Mouse (Mus musculus) layer of hippocampus, adult 9-10 months (tissue): ENCODE measurements around the gene Snrpc.

Source experiments
- DNase-seq: peaks from one replicate; pipeline ENCODE4 v3.0.0; 2022; ENCODE audit warnings: low spot score

Snrpc gene

DNA sequence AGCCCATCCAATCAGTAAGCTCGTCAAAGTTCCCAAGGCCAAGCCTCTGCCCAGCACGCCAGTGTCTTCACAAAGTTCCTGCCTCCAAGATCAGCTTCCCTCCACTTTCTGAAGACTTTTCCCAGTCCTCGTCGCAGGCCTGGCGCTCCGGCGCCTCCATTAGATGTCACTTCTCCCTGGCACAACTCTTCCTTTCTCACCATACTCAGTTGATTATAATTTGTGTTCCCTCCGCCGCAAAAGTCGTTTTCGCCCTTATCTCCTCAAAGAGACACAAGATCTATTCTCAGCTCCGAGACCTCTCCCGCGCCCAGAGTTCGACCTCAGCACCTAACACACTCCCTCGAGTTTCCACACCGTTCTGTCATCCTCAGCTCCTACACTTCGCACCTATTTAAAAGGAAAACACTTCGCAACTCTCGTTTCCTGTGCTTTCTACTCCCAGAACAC lies 18.4 kb upstream of the Snrpc start:
- no peak for DNase-seq

DNA sequence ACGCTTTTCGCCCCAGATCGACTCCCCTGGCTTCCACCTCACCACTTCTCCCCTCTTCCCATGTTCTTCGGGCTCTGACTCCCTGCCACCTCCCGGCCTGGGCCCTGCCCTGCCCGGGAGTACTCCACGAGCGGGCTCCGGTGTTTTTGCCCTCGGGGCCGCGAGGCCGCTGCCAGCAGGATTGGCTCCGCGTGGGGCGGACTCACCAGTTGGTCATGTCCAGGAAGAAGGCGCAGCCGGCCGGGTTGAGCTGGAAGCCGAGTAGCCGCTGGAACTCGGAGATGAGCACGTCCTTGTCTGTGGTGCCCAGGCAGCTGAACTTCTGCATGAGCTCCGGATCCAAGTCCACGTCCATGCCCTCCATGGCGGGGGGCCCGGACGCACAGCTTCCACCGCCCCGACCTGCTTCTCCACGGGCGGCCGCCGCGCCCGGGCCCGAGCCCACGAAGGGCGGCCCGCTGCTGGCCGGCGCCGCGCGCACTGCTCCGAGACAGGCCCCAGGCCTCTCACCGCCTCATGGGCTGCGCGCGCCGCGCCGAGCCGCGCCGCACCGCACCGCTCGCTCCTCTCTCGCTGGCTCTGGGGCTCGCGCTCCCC lies 17.9 kb upstream of the Snrpc start:
- DNase-seq = peak; percentile 21

DNA sequence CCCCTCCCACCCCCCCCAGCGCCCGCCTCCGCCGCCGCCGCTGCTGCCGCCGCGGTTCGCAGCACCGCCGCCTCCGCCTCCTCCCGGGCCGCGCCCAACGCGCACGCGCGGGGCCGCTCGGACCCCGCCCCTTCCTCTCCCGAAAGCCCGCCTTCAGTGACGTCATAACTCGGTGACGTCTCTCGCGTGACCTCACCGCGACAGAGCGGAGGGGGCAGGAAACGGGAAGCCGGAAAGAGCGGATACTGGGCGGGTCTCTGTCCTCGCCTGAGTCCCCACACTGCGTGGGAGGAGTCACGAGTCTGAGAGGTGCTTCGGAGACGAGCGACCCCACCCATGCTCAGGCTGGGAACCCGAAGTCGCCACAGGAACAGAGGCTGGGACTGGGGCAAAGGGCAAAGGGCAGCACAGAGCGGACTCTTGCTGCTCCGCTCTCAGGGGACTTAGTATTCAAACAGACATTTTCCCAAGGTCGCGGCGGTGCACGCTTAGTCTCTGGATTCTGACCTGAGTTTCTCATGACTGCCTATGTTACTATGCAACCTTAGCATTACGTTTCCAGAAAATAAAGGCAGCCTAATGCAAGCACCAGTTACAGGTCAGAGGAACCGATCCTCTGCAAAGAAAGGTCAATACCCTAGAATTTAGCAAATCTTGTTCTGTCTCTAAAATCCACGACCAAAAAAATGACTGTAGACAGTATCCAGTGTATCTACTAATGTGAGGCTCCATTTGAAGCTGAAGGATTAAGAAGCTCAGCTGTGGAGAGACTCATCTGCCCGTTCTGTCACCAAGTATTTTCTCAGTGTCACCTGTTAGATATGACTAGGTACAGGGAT lies 17.2 kb upstream of the Snrpc start, which contains the start of gene D17Wsu92e:
TSS of gene D17Wsu92e (minus strand) at position 81 of the 839 bp plus-strand sequence.
- DNase-seq = peak; percentile 94

DNA sequence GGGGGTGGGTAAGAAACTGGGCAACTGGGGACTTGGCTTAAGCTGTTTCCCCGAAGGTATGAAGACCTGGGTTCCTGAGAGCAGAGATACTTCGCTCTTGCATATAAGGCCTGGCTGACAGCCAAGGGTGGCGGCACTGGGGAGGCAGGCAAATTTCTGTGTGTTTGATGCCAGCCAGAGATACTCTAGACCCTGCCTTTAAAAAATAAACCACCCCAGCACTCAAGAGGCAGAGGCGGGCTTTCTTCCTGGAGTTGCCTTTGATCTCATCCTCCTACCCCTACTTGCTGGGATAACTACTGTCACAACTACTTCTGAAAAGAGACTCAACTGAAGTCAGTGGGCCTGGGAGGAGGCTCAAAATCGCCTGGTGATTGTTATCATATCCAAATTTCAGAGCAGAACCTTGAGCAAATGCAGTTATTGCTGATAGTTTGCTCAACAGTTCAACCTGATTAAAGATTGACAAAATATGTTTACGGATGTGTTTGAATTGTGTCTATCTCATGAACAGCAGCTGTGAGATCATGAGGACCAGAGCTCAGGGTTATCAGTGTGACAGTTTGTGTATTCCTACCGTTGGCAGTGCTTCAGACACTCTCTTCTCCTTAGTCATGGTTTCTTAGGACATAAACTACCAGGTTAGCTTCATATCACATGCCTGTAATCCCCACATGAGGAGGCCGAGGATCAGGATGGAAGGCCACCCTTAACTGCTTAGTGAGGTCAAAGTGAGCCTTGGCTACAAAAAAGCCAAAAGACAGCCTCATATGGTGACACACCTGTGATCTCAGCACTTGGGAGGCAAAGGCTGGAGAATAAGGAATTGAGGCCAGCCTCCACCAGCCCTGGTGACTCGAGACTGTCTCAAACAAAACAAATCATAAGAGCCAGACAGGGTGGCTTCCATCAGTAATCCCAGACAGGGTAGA lies 16.3 kb upstream of the Snrpc start:
- DNase-seq = no peak

DNA sequence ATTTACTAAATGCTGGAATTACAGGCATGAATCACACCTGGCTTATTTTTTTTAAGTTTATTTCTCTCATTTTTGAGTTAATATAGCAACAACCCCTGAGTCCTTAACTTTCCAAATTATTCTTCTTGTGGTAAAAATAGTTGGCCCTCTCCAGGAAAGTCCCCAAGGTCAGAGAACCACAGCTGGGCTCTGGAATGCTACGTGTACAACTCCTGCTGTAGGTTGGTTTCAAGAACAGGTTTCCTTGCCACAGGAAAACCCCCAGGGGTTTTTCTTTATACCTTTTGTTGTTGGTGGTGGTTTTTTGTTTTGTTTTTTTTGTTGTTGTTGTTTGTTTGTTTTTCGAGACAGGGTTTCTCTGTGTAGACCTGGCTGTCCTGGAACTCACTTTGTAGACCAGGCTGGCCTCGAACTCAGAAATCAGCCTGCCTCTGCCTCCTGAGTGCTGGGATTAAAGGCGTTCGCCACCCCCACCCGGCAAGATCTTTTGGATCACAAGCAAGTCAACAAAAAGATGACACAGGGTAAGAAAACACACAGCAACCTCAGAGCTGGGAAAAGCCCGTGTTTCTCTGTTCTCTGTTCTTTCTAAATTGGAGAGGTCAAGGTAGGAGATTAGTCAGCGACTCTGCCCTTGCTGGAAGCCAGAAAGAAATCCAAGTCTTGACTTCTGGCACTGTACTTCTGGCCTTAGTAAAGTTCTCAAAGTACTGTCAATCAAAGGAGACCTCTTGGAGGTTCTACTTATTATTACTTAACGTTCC lies 14.6 kb upstream of the Snrpc start:
- no peak for DNase-seq

DNA sequence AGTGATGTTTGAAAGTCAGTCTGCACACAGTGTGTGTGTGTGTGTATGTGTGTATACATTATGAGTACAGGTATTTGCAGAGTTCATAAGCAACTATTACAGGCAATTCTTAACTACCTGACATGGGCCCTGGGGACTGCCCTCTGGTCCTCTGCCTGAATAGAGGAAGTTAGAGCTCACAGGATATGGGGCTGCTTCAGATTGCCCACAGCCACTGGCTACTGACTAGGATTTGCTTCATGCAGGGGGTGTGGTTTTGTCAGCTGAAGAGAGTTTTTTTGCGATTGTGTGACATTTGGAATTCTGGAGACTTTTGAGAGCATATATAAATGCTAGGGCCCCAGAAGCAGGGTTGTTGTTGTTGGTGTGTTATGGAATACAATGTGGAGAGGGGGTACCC lies 13.0 kb upstream of the Snrpc start:
- DNase-seq = no peak

DNA sequence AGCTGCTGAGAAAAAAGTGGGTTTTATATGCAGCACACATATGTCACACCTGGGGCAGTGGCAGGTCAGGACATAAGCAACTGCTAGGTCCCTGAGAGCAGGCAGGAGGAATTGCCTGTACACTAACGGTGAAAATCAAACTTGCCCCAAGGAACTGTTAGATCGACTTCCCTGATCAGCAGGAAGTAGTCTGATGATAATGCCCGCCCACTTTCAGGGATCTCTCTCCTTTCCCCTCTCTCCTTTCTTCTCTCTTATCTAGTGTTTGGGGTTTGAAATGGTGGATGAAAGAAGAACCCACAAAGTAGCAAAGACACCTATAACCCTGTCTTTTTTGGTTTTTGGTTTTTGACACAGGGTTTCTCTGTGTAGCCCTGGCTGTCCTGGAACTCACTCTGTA lies 12.4 kb upstream of the Snrpc start:
- DNase-seq = no peak

DNA sequence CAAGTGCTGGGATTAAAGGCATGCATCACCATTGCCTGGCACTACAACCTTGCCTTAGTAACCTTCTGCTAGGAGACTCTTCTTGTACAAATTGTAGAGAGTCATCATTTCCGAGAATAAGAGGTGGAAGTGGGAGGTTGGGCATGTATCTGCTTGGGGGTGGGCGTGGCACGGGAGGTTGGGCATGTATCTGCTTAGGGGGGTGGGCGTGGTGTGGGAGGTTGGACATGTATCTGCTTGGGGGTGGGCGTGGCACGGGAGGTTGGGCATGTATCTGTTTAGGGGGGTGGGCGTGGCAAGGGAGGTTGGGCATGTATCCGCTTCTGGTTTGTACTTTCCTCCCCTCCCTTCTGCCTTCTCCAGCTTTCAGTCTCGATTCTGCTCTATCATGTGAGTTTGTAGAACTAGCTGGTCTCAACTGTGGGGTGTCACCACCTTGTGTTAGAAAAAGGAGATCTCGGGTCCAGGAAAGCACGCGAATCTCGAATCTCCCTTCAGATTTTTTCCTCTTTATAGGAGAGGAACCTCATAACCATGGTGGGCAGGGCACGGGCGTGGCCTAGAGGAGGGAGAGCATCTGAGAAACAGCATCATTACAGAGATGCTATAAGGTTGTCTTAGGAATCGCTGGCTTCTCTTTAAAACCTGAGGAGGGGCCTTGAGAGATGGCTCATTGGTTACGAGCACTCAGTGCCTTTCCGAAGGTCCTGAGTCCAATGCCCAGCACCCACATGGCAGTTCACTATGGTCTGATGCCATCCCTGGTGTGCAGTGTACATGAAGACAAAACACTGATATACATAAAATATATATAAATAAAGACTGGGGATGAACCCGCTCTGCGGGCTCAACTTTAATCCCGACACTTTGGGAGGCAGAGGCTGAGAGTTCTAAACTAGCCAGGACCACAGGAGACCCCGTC lies 11.7 kb upstream of the Snrpc start:
- peak; percentile 32 for DNase-seq

DNA sequence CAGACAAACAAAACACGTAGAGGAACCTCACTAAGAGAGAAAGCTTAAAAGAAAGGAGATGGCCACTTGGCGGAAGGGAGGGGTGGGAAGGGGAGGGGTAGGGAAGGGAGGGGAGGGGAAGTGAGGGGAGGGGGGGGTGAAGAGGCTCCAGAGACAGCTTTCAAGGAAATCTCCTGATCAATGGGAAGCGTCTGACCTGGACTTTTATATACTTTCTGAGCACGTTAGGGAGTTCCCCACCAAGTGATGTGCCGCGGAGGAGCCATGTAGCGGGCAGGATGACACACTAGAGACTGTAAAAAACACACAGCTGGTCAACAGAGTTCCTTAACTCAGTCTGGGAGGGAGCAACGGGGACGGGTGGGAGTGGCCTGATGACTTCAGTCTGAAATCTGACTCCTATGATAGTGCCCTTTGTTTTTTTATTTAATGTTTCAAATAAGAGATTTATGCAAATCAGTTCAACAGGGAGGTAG lies 11.0 kb upstream of the Snrpc start:
- no peak for DNase-seq

DNA sequence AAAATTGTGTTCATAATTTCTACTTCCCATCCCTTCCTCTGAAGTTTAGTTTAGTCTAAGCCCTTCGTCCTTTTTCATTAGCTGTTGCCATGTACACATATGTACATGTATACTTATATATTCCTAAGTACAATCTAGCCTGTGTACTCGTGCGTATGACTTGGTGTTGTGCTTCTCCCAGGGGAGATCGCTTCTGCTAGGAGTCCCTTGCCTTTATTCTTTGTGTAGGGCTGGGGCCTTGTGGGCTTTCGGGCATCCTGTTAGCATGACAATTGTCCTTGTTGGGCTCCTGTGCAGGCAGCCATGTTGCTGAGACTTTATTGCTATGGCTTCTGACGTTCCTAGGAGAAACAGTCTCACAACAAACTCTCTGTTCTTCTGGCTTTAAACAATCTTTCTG lies 10.4 kb upstream of the Snrpc start:
- no peak for DNase-seq

DNA sequence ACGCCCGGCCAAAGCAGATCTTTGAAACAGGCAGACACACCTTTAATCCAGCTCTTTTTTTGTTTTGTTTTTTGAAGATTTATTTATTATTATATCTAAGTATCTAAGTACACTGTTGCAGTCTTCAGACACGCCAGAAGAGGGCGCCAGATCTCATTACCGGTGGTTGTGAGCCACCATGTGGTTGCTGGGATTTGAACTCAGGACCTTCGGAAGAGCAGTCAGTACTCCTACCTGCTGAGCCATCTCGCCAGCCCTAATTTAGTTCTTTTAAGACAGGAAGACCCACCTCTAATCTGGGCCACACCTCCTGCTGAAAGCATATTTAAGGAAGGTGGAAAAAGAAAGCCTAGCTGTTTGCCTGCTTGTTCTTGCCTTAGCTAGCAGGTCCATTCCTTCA lies 7.5 kb upstream of the Snrpc start:
- DNase-seq = no peak

DNA sequence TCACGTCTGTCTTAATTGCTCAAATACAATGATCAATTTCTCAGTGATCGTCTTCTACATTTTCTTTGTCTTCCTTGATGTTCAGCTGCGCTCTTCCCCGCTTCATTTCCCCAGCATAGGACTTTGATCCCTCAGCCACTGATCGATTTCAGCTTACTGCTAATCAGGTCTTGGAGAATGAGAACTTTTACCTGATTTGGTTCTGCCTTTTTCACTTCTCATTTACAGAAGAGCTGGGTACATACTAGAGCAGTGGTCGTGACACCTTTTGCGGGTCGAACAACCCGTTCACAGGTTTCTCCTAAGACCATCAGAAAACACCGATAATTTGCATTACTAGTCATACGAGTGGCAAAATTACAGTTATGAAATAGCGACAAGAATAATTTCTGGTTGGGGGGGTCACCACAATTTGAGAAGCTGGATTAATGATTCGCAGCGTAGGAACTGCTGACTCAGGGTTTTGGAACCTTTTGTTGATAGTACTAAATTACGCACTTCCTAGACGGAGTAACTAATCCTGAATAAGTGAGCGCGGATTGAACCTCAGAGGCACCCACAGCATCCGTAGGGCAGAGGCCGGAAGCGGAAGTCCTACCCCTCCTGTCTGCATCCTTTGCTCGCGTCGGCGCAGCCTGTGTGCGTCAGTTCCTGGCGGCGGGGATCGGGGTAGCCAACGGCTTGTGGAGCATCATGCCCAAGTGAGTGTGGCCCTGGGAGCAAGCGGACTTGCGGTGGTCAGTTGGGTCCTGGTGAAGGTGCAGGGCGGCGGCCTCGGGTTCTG lies 1.7 kb downstream of the Snrpc start:
- peak; percentile 88 for DNase-seq

DNA sequence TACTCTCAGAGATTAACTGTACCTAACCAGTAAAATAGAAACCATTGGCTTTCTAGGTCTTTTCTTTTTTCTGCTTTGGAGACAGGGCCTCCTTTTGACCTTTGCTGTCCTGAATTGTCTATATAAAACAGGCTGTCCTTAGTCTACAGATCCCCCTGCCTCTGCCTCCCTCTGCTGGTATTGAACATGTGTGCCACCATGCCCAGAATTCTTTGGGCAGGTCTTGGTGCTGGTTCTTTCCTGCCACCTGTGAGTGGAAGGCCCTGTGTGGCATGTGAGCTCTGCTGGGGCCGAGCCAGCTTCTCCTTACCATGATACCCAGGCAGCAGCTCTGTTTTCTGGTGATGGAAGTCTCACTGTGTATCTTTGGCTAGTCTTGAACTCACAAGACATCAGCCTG lies 10.4 kb downstream of the Snrpc start:
- DNase-seq = no peak

DNA sequence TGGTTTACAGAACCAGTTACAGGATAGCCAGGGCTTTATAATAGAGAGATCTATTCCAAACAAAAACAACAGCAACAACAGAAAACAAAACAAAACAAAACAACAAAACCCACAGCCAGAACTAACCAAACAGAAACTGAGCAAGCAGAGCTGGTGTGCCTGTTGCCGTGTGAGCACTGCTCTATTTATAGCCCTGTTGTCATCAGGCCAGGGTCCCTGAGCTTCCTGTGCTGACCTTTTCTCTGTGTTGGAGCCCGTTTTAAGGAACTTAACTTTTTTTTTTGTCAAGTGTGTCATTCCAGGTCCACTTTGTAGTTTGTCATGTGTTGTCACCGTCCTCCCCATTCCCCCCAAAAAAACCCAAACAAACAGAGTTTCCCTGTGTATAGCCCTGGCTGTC lies 13.1 kb downstream of the Snrpc start:
- no peak for DNase-seq

DNA sequence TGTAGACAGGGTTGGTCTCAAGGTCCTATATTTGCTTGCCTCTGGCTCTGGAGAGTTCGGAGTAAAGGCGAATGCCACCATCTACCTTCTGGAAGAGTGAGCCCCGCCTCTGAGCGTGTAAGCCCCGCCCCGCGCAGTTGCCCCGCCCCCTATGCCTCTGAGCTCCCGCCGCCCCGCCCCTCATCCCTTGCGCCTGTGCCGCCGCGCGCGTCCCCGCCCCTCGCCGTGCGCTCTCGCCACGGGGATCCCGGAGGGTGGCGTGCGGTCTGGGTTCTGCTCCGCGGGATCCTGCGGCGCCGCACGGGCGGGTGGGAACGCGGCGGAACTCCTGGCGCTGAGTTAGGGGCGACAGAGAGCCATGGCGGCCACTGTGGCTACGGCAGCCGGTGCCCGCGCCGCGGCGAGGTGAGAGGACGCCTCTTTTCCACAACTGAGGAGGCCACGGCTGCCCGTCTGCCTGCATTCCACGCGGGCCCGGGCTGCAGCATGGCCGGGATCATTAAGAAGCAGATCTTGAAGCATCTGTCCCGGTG lies 18.4 kb downstream of the Snrpc start, which contains the start of gene Uhrf1bp1:
TSS of gene Uhrf1bp1 (plus strand) at position 177 of the 533 bp plus-strand sequence.
- peak; percentile 31 for DNase-seq

DNA sequence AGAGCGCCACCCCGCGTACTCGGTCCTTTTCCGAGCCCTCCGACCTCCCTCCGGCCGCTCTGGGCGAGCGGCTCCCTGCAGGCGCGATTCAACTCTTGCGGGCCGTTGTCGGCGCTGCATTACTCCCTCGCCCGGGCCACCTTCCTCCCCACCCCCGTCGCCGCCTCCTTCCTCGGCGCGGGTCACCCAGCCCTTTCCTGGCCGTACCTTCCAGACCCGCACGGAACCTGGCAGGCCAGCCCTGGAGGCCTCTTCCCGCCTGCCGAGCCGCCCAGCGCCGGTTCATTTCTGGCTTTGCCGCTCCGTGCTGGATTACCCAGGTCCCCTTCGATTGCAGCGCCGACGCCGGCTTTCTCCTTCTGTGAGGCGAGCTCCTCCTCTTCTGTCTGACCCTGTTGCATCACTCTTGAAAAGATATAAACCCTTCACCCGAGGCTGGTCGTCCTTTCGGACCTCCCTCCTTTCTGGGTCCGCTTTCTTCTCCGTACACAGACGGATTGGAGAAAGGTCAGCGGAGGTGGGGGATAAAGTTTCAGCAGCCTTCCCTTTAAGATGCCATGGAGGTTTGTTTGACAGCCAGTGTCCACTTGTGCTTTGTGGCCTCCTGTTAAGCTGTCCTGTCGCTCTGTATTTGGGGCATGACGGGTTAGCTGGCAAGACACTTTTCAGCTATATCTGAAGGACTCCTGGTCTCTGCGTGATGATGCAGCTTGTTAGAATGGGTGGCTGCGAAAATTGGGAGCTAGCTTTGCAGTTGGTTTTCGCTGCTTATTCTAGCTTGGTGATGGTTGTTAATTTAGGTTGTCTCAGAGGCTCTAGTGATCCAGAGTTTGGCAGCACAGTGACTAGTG lies 19.1 kb downstream of the Snrpc start:
- DNase-seq = no peak

DNA sequence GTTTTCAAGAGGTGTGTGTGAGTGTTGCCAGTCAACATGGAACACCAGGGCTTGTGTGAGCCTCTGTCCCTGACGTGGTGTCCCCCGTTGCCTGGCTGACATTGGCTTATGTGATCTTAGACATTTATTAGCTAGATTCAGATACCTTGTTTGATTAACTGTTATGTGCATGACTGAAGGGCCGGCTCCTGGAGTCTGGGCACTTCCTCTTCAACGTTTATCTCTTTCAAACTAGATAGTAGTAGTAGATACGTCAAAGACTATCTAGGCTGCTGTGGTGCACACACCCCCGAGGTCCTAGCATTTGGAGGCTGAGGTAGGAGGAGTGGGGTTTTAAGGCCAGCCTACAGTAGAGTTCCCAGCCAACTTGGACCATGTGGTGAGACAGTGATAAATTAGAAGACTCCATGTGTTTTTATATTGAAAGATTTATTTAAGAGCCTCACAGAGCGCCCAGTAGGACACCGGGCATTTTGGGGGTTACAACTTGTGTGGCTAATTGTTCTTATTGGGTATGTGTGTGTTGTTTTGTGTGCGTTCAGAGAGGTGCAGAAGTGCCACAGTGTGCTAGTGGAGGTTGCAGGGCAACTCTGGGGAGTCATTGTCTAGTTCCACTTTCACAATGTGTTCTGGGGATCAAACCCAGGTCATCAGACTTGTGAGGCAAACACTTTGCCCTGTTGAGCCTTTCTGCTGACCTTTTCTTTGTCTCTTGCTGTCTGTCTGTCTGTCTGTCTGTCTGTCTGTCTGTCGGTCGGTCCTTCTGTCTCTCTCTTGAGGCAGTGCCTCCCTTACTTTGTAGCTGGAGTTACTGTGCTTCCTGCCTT lies 19.9 kb downstream of the Snrpc start:
- DNase-seq = no peak
